Mouse (Mus musculus) heart, embryonic 12.5 days (tissue): ENCODE measurements around the gene Phf20. TPM values are rescaled to one million over a fixed set of nuclear protein-coding genes. Genes with fewer than 3 reads are reported as not detected.
"Not testable (repeated sequence)": the region's sequence is repeated elsewhere in the genome, so short reads cannot be mapped to it uniquely, and the experiment has no call there.

Experiments
- ATAC-seq: fragments of 200-750 bp; cut with Nextera tagmentation; 2 replicates; pipeline ENCODE4 v1.8.0; 2017; ENCODE audit warnings: moderate TSS enrichment, moderate library complexity; ENCODE audit not compliant: insufficient number of reproducible peaks, low FRiP score
- H3K27ac ChIP-seq: fragments of 300-500 bp; sonication (generic); 2 replicates; pipeline ENCODE4 v1.5.1; 2016; ENCODE audit warnings: mild to moderate bottlenecking, moderate library complexity; ENCODE audit not compliant: poor library complexity, severe bottlenecking
- H3K27me3 ChIP-seq: fragments of 300-500 bp; sonication (generic); replicated peaks from 2 replicates; pipeline ENCODE4 v1.6.1; 2016; ENCODE audit warnings: mild to moderate bottlenecking, moderate library complexity
- H3K36me3 ChIP-seq: fragments of 300-500 bp; sonication (generic); 2 replicates; pipeline ENCODE4 v1.6.1; 2016; ENCODE audit warnings: mild to moderate bottlenecking, moderate library complexity
- H3K4me1 ChIP-seq: fragments of 300-500 bp; sonication (generic); replicated peaks from 2 replicates; pipeline ENCODE4 v1.6.1; 2016; ENCODE audit warnings: mild to moderate bottlenecking
- H3K4me2 ChIP-seq: fragments of 300-500 bp; sonication (generic); 2 replicates; pipeline ENCODE4 v1.6.1; 2016; ENCODE audit warnings: mild to moderate bottlenecking, moderate library complexity
- H3K4me3 ChIP-seq: fragments of 300-500 bp; sonication (generic); 2 replicates; pipeline ENCODE4 v1.5.1; 2016; ENCODE audit warnings: mild to moderate bottlenecking
- H3K9ac ChIP-seq: fragments of 300-500 bp; sonication (generic); 2 replicates; pipeline ENCODE4 v1.6.1; 2016; ENCODE audit warnings: mild to moderate bottlenecking, moderate library complexity
- H3K9me3 ChIP-seq: fragments of 300-500 bp; sonication (generic); replicated peaks from 2 replicates; pipeline ENCODE4 v1.6.1; 2016; ENCODE audit warnings: mild to moderate bottlenecking, moderate library complexity
- WGBS: fragments of 180-500 bp; shearing (Covaris S2); methylation state at CpG from one replicate; pipeline ENCODE4 v1.1.7; 2016; 5-methylcytosine and 5-hydroxymethylcytosine counted together
- polyA plus RNA-seq: library from polyadenylated mRNA; unstranded; fragments of >200 nt; fragmentation: Nextera tagmentation; extraction: Ambion mirVana; gene quantifications from 2 replicates; pipeline ENCODE4 v1.2.1, GENCODE M21; 2016

Gene Phf20
- polyA plus RNA-seq, 1 experiment from 2014 or later: 52.5 TPM

GRCm38 (mm10) chr2:156201486-156201885 is 5.2 kb downstream of the Phf20 start:
- 0 out of 2 replicates have a peak, but pooled peaks cover 2% of the 10 kb centered on the region for H3K36me3 ChIP-seq
- ATAC-seq: no peak
- H3K27me3 ChIP-seq: no peaks in the 10 kb centered on the region
- 93% methylated on average over 4 of the region's 4 CpGs for WGBS
- no peak overlapping the region for H3K4me2 ChIP-seq
- H3K4me3 ChIP-seq: no peak overlapping the region
- H3K9ac ChIP-seq: no peak overlapping the region
- H3K4me1 ChIP-seq: peaks cover 49% of the 10 kb centered on the region
- no peak overlapping the region for H3K27ac ChIP-seq
- H3K9me3 ChIP-seq: no peaks in the 10 kb centered on the region

GRCm38 (mm10) chr2:156202848-156203437 is 6.7 kb downstream of the Phf20 start:
- H3K36me3 ChIP-seq: peaks cover 7% of the 10 kb centered on the region
- no peaks in the 10 kb centered on the region for H3K27me3 ChIP-seq
- H3K9me3 ChIP-seq: no peaks in the 10 kb centered on the region
- no peak overlapping the region for H3K9ac ChIP-seq
- peak; percentile 67 for ATAC-seq
- peaks cover 43% of the 10 kb centered on the region for H3K4me1 ChIP-seq
- no peak overlapping the region for H3K4me3 ChIP-seq
- peak overlapping the region; percentile 32; the same call in 1 of the 2 replicates for H3K4me2 ChIP-seq
- H3K27ac ChIP-seq: peak overlapping the region; percentile 87
- 17% methylated on average over 3 of the region's 3 CpGs for WGBS

- no peaks in the 10 kb centered on the region for H3K9me3 ChIP-seq
- peaks cover 7% of the 10 kb centered on the region for H3K36me3 ChIP-seq
- no peak overlapping the region for H3K4me2 ChIP-seq
- no peak overlapping the region for H3K4me3 ChIP-seq
- no peak overlapping the region for H3K9ac ChIP-seq
- no peak overlapping the region for H3K27ac ChIP-seq
- WGBS: 81% methylated on average over 6 of the region's 6 CpGs
- H3K27me3 ChIP-seq: no peaks in the 10 kb centered on the region
- no peak for ATAC-seq
- peaks cover 34% of the 10 kb centered on the region for H3K4me1 ChIP-seq
Observed at GRCm38 (mm10) chr2:156203917-156204316, 7.7 kb downstream of the Phf20 start.

GRCm38 (mm10) chr2:156217786-156218185 is 21.5 kb downstream of the Phf20 start:
- no peak overlapping the region for H3K27ac ChIP-seq
- ATAC-seq: no peak
- H3K27me3 ChIP-seq: no peaks in the 10 kb centered on the region
- H3K9ac ChIP-seq: no peak overlapping the region
- H3K36me3 ChIP-seq: peaks cover 20% of the 10 kb centered on the region
- no peaks in the 10 kb centered on the region for H3K4me1 ChIP-seq
- H3K4me3 ChIP-seq: no peak overlapping the region
- H3K4me2 ChIP-seq: no peak overlapping the region
- WGBS: 70% methylated on average over 1 of the region's 1 CpGs
- no peaks in the 10 kb centered on the region for H3K9me3 ChIP-seq

GRCm38 (mm10) chr2:156222100-156222499 is 25.8 kb downstream of the Phf20 start:
- Histone ChIP-seq H3K4me2 (no peak overlapping the region), H3K9me3 (no peaks in the 10 kb centered on the region), H3K27ac (no peak overlapping the region), H3K4me1 (peaks cover 5% of the 10 kb centered on the region), H3K36me3 (peaks cover 38% of the 10 kb centered on the region), H3K27me3 (no peaks in the 10 kb centered on the region), H3K9ac (no peak overlapping the region), H3K4me3 (no peak overlapping the region)
- ATAC-seq: no peak

GRCm38 (mm10) chr2:156224043-156224442 is 27.8 kb downstream of the Phf20 start:
- Histone ChIP-seq H3K27me3 (no peaks in the 10 kb centered on the region), H3K4me2 (no peak overlapping the region), H3K27ac (no peak overlapping the region), H3K36me3 (peaks cover 45% of the 10 kb centered on the region), H3K9ac (no peak overlapping the region), H3K4me3 (no peak overlapping the region), H3K4me1 (peaks cover 5% of the 10 kb centered on the region), H3K9me3 (no peaks in the 10 kb centered on the region)
- no peak for ATAC-seq
- WGBS: 62% methylated on average over 5 of the region's 5 CpGs

GRCm38 (mm10) chr2:156227689-156228088 is 31.4 kb downstream of the Phf20 start:
- no peaks in the 10 kb centered on the region for H3K27me3 ChIP-seq
- no peaks in the 10 kb centered on the region for H3K9me3 ChIP-seq
- peaks cover 5% of the 10 kb centered on the region for H3K4me1 ChIP-seq
- no peak overlapping the region for H3K9ac ChIP-seq
- H3K4me3 ChIP-seq: no peak overlapping the region
- no peak overlapping the region for H3K4me2 ChIP-seq
- 89% methylated on average over 1 of the region's 1 CpGs for WGBS
- peaks cover 77% of the 10 kb centered on the region for H3K36me3 ChIP-seq
- no peak overlapping the region for H3K27ac ChIP-seq
- no peak for ATAC-seq

- 90% methylated on average over 1 of the region's 1 CpGs for WGBS
- H3K4me1 ChIP-seq: no peaks in the 10 kb centered on the region; the same call in 1 of the 2 replicates
- H3K9ac ChIP-seq: no peak overlapping the region
- no peaks in the 10 kb centered on the region for H3K9me3 ChIP-seq
- H3K4me2 ChIP-seq: no peak overlapping the region
- no peak for ATAC-seq
- no peak overlapping the region for H3K27ac ChIP-seq
- no peaks in the 10 kb centered on the region for H3K27me3 ChIP-seq
- H3K4me3 ChIP-seq: no peak overlapping the region
- peaks cover 74% of the 10 kb centered on the region for H3K36me3 ChIP-seq
Observed at GRCm38 (mm10) chr2:156229171-156229570, 32.9 kb downstream of the Phf20 start.

- Histone ChIP-seq H3K9ac (no peak overlapping the region), H3K27ac (no peak overlapping the region), H3K36me3 (peaks cover 71% of the 10 kb centered on the region), H3K4me3 (no peak overlapping the region), H3K4me1 (no peaks in the 10 kb centered on the region), H3K9me3 (no peaks in the 10 kb centered on the region), H3K4me2 (no peak overlapping the region), H3K27me3 (no peaks in the 10 kb centered on the region)
- ATAC-seq: no peak
Observed at GRCm38 (mm10) chr2:156231340-156231739, 35.1 kb downstream of the Phf20 start.

- 83% methylated on average over 3 of the region's 3 CpGs for WGBS
- peaks cover 73% of the 10 kb centered on the region for H3K36me3 ChIP-seq
- H3K27ac ChIP-seq: no peak overlapping the region
Observed at GRCm38 (mm10) chr2:156233275-156233948, 37.1 kb downstream of the Phf20 start.

GRCm38 (mm10) chr2:156234016-156234415 is 37.8 kb downstream of the Phf20 start:
- not testable (repeated sequence) for H3K27ac ChIP-seq, H3K4me1 ChIP-seq, H3K4me2 ChIP-seq, H3K9ac ChIP-seq, H3K4me3 ChIP-seq, H3K9me3 ChIP-seq, H3K27me3 ChIP-seq, ATAC-seq
- 79% methylated on average over 2 of the region's 2 CpGs for WGBS
- peaks cover 68% of the 10 kb centered on the region for H3K36me3 ChIP-seq

More at GRCm38 (mm10) chr2:156233275-156233948, 37.1 kb downstream of the Phf20 start:
- no peak for ATAC-seq
- Histone ChIP-seq H3K4me2 (no peak overlapping the region), H3K4me3 (no peak overlapping the region), H3K27me3 (no peaks in the 10 kb centered on the region), H3K9me3 (no peaks in the 10 kb centered on the region), H3K4me1 (no peaks in the 10 kb centered on the region), H3K9ac (no peak overlapping the region)

- no peak for ATAC-seq
- Histone ChIP-seq H3K36me3 (peaks cover 69% of the 10 kb centered on the region), H3K4me3 (no peak overlapping the region), H3K27me3 (no peaks in the 10 kb centered on the region), H3K4me2 (no peak overlapping the region), H3K4me1 (no peaks in the 10 kb centered on the region), H3K9me3 (no peaks in the 10 kb centered on the region), H3K27ac (no peak overlapping the region), H3K9ac (no peak overlapping the region)
- WGBS: 86% methylated on average over 4 of the region's 4 CpGs
Observed at GRCm38 (mm10) chr2:156235847-156236246, 39.6 kb downstream of the Phf20 start.
